Mouse (Mus musculus) MEL (cell line): ENCODE measurements around the gene Hs3st3b1. TPM values are rescaled to one million over a fixed set of nuclear protein-coding genes. Genes with fewer than 3 reads are reported as not detected.

ENCODE experiments used
- DNase-seq: peaks from one replicate; pipeline ENCODE4 v3.0.0; 2011; ENCODE audit warnings: low read depth, low spot score
- H3K27ac ChIP-seq: 2 replicates; pipeline ENCODE4 v1.5.1; 2012; ENCODE audit warnings: low read depth, mild to moderate bottlenecking, control low read depth, low read length, moderate library complexity; ENCODE audit not compliant: control insufficient read depth
- H3K27me3 ChIP-seq, 2 experiments: fragments of 150-350 bp in 1 of 2; sonication (generic) in 1 of 2; 2 replicates each; pipeline ENCODE4 v1.6.1; 2012; ENCODE audit warnings: low read length in 2 of 2, mild to moderate bottlenecking in 2 of 2, improper control_type of control experiment in 1 of 2, moderate library complexity in 1 of 2; ENCODE audit not compliant: insufficient read depth in 2 of 2, control insufficient read depth in 1 of 2
- H3K36me3 ChIP-seq, 2 experiments: 2 replicates each; pipeline ENCODE4 v1.6.1; 2012 to 2014; ENCODE audit warnings: low read length in 2 of 2, improper control_type of control experiment in 1 of 2, inconsistent platforms in 1 of 2, mild to moderate bottlenecking in 1 of 2; ENCODE audit not compliant: insufficient read depth in 2 of 2, control insufficient read depth in 1 of 2
- H3K4me1 ChIP-seq, 2 experiments: fragments of 150-350 bp in 1 of 2; sonication (generic) in 1 of 2; 2 replicates each; pipeline ENCODE4 v1.6.1; 2012; ENCODE audit warnings: low read length in 2 of 2, improper control_type of control experiment in 1 of 2, mild to moderate bottlenecking in 1 of 2; ENCODE audit not compliant: insufficient read depth in 2 of 2, control insufficient read depth in 1 of 2
- H3K4me3 ChIP-seq, 2 experiments: fragments of 150-350 bp in 1 of 2; sonication (generic) in 1 of 2; 2 replicates each; pipeline ENCODE4 v1.5.1; 2012; ENCODE audit warnings: low read depth in 2 of 2, low read length in 2 of 2, mild to moderate bottlenecking in 2 of 2, moderate library complexity in 2 of 2, control low read depth in 1 of 2, improper control_type of control experiment in 1 of 2; ENCODE audit not compliant: control insufficient read depth in 1 of 2, insufficient read depth in 1 of 2
- H3K79me2 ChIP-seq: 2 replicates; pipeline ENCODE4 v1.6.1; 2012; ENCODE audit warnings: mild to moderate bottlenecking, low read length, moderate library complexity; ENCODE audit not compliant: control insufficient read depth, poor library complexity, insufficient read depth
- H3K9ac ChIP-seq: 2 replicates; pipeline ENCODE4 v1.6.1; 2012; ENCODE audit warnings: low read depth, mild to moderate bottlenecking, control low read depth, low read length, moderate library complexity; ENCODE audit not compliant: control insufficient read depth, poor library complexity, severe bottlenecking
- H3K9me3 ChIP-seq: fragments of 150-350 bp; sonication (generic); replicated peaks from 2 replicates; pipeline ENCODE4 v1.6.1; 2012; ENCODE audit warnings: mild to moderate bottlenecking, low read length, improper control_type of control experiment, moderate library complexity; ENCODE audit not compliant: insufficient read depth
- BHLHE40 ChIP-seq: IDR thresholded peaks from 2 replicates; pipeline ENCODE4 v1.6.1; 2012; ENCODE audit warnings: low read depth, mild to moderate bottlenecking, inconsistent platforms, low read length, improper control_type of control experiment, borderline replicate concordance
- CHD2 ChIP-seq: IDR thresholded peaks from 2 replicates; pipeline ENCODE4 v1.6.1; 2011; ENCODE audit warnings: low read length, improper control_type of control experiment
- GATA1 ChIP-seq: IDR thresholded peaks from 2 replicates; pipeline ENCODE4 v1.6.1; 2011; ENCODE audit warnings: low read depth, low read length, improper control_type of control experiment
- JUND ChIP-seq: IDR thresholded peaks from 2 replicates; pipeline ENCODE4 v1.6.1; 2011; ENCODE audit warnings: low read depth, mild to moderate bottlenecking, improper control_type of control experiment, low read length
- KAT2A ChIP-seq: conservative IDR thresholded peaks from 2 replicates; pipeline ENCODE4 v1.6.1; 2012; ENCODE audit warnings: low read depth, low read length, improper control_type of control experiment, inconsistent platforms
- MAZ ChIP-seq: IDR thresholded peaks from 2 replicates; pipeline ENCODE4 v1.6.1; 2012; ENCODE audit warnings: low read depth, mild to moderate bottlenecking, inconsistent platforms, low read length, improper control_type of control experiment
- MEF2A ChIP-seq: IDR thresholded peaks from 2 replicates; pipeline ENCODE4 v1.6.1; 2014; ENCODE audit warnings: low read depth, mild to moderate bottlenecking, inconsistent platforms, low read length, improper control_type of control experiment; ENCODE audit not compliant: poor library complexity, insufficient replicate concordance, severe bottlenecking; ENCODE audit errors: extremely low read depth
- MYB ChIP-seq: IDR thresholded peaks from 2 replicates; pipeline ENCODE4 v1.6.1; 2011; ENCODE audit warnings: mild to moderate bottlenecking, low read depth, low read length, improper control_type of control experiment
- NRF1 ChIP-seq: IDR thresholded peaks from 2 replicates; pipeline ENCODE4 v1.6.1; 2014; ENCODE audit warnings: low read depth, mild to moderate bottlenecking, inconsistent platforms, low read length, improper control_type of control experiment, moderate library complexity; ENCODE audit not compliant: poor library complexity, insufficient read depth, severe bottlenecking
- POLR2A ChIP-seq, 2 experiments: IDR thresholded peaks; 2 replicates each; pipeline ENCODE4 v1.6.1; 2011 to 2012; ENCODE audit warnings: low read length in 2 of 2, mild to moderate bottlenecking in 2 of 2, control low read depth in 1 of 2, improper control_type of control experiment in 1 of 2, low read depth in 1 of 2, moderate library complexity in 1 of 2; ENCODE audit not compliant: control insufficient read depth in 1 of 2, insufficient read depth in 1 of 2, poor library complexity in 1 of 2
- POLR2AphosphoS2 ChIP-seq: IDR thresholded peaks from 2 replicates; pipeline ENCODE4 v1.6.1; 2011; ENCODE audit warnings: low read length, improper control_type of control experiment
- POLR2AphosphoS5 ChIP-seq: IDR thresholded peaks from 2 replicates; pipeline ENCODE4 v1.6.1; 2012; ENCODE audit warnings: low read depth, borderline replicate concordance, mild to moderate bottlenecking, inconsistent platforms, low read length, moderate library complexity, mixed read lengths
- RCOR1 ChIP-seq: IDR thresholded peaks from 2 replicates; pipeline ENCODE4 v1.6.1; 2012; ENCODE audit warnings: low read depth, mild to moderate bottlenecking, inconsistent platforms, low read length, improper control_type of control experiment
- SIN3A ChIP-seq: IDR thresholded peaks from 2 replicates; pipeline ENCODE4 v1.6.1; 2012; ENCODE audit warnings: low read length, improper control_type of control experiment, inconsistent platforms
- SMC3 ChIP-seq: IDR thresholded peaks from 2 replicates; pipeline ENCODE4 v1.6.1; 2011; ENCODE audit warnings: low read depth, low read length, improper control_type of control experiment
- TAL1 ChIP-seq: IDR thresholded peaks from 2 replicates; pipeline ENCODE4 v1.6.1; 2012; ENCODE audit warnings: mild to moderate bottlenecking, inconsistent platforms, low read length, moderate library complexity, mixed read lengths
- TBP ChIP-seq: IDR thresholded peaks from 2 replicates; pipeline ENCODE4 v1.8.0; 2011; ENCODE audit warnings: low read depth, low read length, improper control_type of control experiment
- TCF12 ChIP-seq: IDR thresholded peaks from 2 replicates; pipeline ENCODE4 v1.6.1; 2014; ENCODE audit warnings: low read depth, mild to moderate bottlenecking, inconsistent platforms, low read length, improper control_type of control experiment, moderate library complexity
- UBTF ChIP-seq: IDR thresholded peaks from 2 replicates; pipeline ENCODE4 v1.6.1; 2012; ENCODE audit warnings: low read depth, mild to moderate bottlenecking, inconsistent platforms, low read length, improper control_type of control experiment, moderate library complexity, borderline replicate concordance; ENCODE audit not compliant: insufficient read depth
- ZKSCAN1 ChIP-seq: IDR thresholded peaks from 2 replicates; pipeline ENCODE4 v1.6.1; 2012; ENCODE audit warnings: low read depth, mild to moderate bottlenecking, inconsistent platforms, low read length, improper control_type of control experiment, moderate library complexity
- ZMIZ1 ChIP-seq: IDR thresholded peaks from 2 replicates; pipeline ENCODE4 v1.6.1; 2012; ENCODE audit warnings: low read depth, mild to moderate bottlenecking, inconsistent platforms, low read length, improper control_type of control experiment, moderate library complexity
- ZNF384 ChIP-seq: IDR thresholded peaks from 2 replicates; pipeline ENCODE4 v1.6.1; 2012; ENCODE audit warnings: low read depth, mild to moderate bottlenecking, inconsistent platforms, low read length, improper control_type of control experiment
- polyA plus RNA-seq, 2 experiments: library from polyadenylated mRNA; stranded (reverse) in 1 of 2; unstranded in 1 of 2; fragments of >175 nt in 1 of 2; fragments of >200 nt in 1 of 2; gene quantifications; 2 replicates each; pipeline versions ENCODE4 v1.2.1 to v1.2.4; 2012; ENCODE audit warnings: low replicate concordance in 2 of 2, low read depth in 1 of 2; ENCODE audit not compliant: insufficient read length in 2 of 2, insufficient read depth in 1 of 2, missing spikeins in 1 of 2
- total RNA-seq: library from RNA; depleted of rRNA; stranded (reverse); fragments of 300-350 nt; gene quantifications from 2 replicates; pipeline ENCODE4 v1.2.3, GENCODE M21; 2012

Hs3st3b1 gene
- total and polyA plus RNA-seq, 3 experiments: not detected

GRCm38 (mm10) chr11:63947024-63947423 is 24.9 kb upstream of the Hs3st3b1 start:
- Histone ChIP-seq H3K9me3 (no peaks in the 10 kb centered on the region), H3K27ac (no peak overlapping the region)
- TF ChIP-seq JUND: no peak
- TF ChIP-seq MEF2A: no peak
- no peak for TF ChIP-seq TBP
- no peak for TF ChIP-seq SIN3A
- TF ChIP-seq BHLHE40: no peak
- no peak for TF ChIP-seq POLR2A (IDR thresholded peaks at IDR 0.05; ENCODE audit: control insufficient read depth in 1 of 2, insufficient read depth in 1 of 2, low read depth in 1 of 2, low read length in 2 of 2, poor library complexity in 1 of 2)
- no peak for TF ChIP-seq POLR2AphosphoS5
- no peak for TF ChIP-seq NRF1
- TF ChIP-seq POLR2AphosphoS2: no peak
- TF ChIP-seq TAL1: no peak
- TF ChIP-seq ZNF384: no peak
- TF ChIP-seq TCF12: no peak
- no peak for TF ChIP-seq RCOR1
- TF ChIP-seq SMC3: no peak
- TF ChIP-seq KAT2A: no peak
- TF ChIP-seq CHD2: no peak
- no peak for TF ChIP-seq ZMIZ1
- TF ChIP-seq, all 39 proteins: peak for 0
- Histone ChIP-seq H3K9ac (no peak overlapping the region), H3K4me3 (no peak overlapping the region), H3K4me1 (no peaks in the 10 kb centered on the region), H3K36me3 (no peaks in the 10 kb centered on the region), H3K27me3 (no peaks in the 10 kb centered on the region), H3K79me2 (no peaks in the 10 kb centered on the region)
- DNase-seq: no peak

- H3K27me3 ChIP-seq: no peaks in the 10 kb centered on the region
- no peaks in the 10 kb centered on the region for H3K79me2 ChIP-seq
- no peak for TF ChIP-seq MAZ
- no peak for TF ChIP-seq GATA1
- TF ChIP-seq POLR2A (IDR thresholded peaks at IDR 0.05; ENCODE audit: control insufficient read depth in 1 of 2, insufficient read depth in 1 of 2, low read depth in 1 of 2, low read length in 2 of 2, poor library complexity in 1 of 2): no peak
- no peak for TF ChIP-seq BHLHE40
- no peak for TF ChIP-seq ZKSCAN1
- no peak for TF ChIP-seq SIN3A
- no peak for TF ChIP-seq MYB
- TF ChIP-seq UBTF: no peak
- H3K27ac ChIP-seq: no peak overlapping the region
- no peak for DNase-seq
- no peaks in the 10 kb centered on the region for H3K36me3 ChIP-seq
- H3K4me1 ChIP-seq: no peaks in the 10 kb centered on the region
- no peak overlapping the region for H3K9ac ChIP-seq
- no peaks in the 10 kb centered on the region for H3K9me3 ChIP-seq
- no peak overlapping the region for H3K4me3 ChIP-seq
These were observed 21.9 kb upstream of the Hs3st3b1 start for GRCm38 (mm10) chr11:63943947-63944346.
